Mouse (Mus musculus) layer of hippocampus, adult 11-12 months (tissue): ENCODE results near the gene Ahcyl2.
"Not testable (repeated sequence)": the region's sequence is repeated elsewhere in the genome, so short reads cannot be mapped to it uniquely, and the experiment has no call there.

ENCODE experiments used
- DNase-seq: peaks from one replicate; pipeline ENCODE4 v3.0.0; 2022; ENCODE audit warnings: low spot score

Ahcyl2 gene

DNA sequence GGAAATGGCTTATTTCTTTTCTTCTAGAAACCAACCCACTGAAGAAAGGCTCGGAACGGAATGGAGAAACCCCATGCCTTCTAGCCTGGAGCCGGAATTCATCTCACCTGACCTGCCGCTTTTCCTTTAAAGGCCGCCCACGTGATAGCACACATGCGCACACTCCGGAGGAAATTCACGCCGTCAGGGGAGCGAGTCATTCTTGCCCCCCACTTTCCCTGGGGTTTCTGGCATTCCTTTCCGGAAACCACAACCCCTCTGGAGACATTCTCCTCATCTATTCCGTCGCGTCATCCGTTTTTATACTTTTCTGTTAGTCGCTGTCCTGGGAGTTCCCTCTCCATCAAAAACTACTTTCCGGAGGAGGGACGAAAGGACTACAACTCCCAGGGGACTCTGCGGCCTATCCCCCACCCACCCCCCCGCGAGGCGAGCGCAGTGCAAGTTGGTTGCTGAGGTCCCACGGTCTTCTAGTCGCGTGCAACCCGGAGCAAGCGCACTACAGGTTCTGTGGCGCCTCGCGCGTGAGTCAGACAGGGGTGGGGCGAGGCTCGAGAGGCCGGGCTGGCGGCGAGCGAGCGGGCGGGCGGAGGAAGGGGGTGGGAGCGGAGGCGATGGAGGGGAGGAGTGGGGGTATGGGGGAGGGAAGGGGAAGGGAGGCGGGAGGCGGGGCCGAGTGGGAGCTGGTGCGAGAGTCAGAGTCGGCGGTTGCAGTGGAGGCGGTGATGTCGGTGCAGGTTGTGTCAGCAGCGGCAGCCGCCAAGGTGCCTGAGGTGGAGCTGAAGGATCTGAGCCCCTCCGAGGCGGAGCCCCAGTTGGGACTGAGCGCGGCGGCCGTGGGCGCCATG is at the start of gene Ahcyl2:
Gene Ahcyl2, plus strand, starts transcription at position 199 of the 848 bp plus-strand sequence.
- peak; percentile 96 for DNase-seq

GRCm38 (mm10) chr6:29718894-29719329 is 48.9 kb upstream of the Ahcyl2 start:
- DNase-seq: peak; percentile 66

DNA sequence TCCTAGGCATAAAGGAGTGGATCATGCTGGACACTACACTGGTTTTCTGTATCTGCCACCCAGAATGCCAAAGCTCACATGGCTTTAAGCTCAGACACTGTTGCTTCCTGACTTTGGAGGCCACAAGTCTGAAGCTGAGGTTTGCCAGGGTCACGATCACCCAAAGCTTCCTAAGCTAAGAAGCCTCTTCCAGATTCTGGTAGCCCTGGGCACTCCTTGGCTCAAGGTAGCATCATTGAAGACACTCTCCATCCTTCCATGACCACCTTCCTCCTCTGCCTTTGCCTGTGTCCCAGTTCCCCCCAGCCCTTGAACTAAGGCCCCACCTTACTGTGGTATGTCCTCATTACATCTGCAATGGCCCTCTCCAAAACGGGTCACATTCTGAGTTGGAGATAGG is 45.9 kb upstream of the Ahcyl2 start:
- no peak for DNase-seq

GRCm38 (mm10) chr6:29726576-29727200 is 41.1 kb upstream of the Ahcyl2 start:
- DNase-seq: no peak

GRCm38 (mm10) chr6:29728035-29728434 is 39.8 kb upstream of the Ahcyl2 start:
- DNase-seq: no peak

- no peak for DNase-seq
Measured at GRCm38 (mm10) chr6:29729491-29729890, 38.3 kb upstream of the Ahcyl2 start.

DNA sequence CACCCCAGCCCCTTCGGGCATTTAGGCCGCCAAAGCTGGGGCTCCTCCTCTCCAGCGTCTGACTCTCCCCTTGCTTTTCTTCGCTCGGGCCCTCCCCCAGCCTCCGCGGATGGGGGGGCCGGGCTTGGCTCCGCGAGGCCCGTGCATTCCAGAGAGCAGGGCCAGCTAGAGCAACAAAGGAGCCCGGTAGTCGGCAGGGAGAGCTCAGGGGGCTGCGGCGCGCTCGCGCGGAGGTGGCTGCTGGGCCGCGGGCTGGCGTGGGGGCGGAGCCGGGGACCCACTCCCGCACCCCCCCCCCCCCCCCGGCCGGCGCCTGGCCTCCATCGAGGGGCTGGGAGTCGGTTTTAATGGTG is 32.5 kb upstream of the Ahcyl2 start, which contains the start of gene Smo:
Gene Smo, plus strand, starts transcription at position 168 of the 353 bp plus-strand sequence.
- no peak for DNase-seq

- no peak for DNase-seq
Measured at GRCm38 (mm10) chr6:29735689-29736451, 31.9 kb upstream of the Ahcyl2 start.

DNA sequence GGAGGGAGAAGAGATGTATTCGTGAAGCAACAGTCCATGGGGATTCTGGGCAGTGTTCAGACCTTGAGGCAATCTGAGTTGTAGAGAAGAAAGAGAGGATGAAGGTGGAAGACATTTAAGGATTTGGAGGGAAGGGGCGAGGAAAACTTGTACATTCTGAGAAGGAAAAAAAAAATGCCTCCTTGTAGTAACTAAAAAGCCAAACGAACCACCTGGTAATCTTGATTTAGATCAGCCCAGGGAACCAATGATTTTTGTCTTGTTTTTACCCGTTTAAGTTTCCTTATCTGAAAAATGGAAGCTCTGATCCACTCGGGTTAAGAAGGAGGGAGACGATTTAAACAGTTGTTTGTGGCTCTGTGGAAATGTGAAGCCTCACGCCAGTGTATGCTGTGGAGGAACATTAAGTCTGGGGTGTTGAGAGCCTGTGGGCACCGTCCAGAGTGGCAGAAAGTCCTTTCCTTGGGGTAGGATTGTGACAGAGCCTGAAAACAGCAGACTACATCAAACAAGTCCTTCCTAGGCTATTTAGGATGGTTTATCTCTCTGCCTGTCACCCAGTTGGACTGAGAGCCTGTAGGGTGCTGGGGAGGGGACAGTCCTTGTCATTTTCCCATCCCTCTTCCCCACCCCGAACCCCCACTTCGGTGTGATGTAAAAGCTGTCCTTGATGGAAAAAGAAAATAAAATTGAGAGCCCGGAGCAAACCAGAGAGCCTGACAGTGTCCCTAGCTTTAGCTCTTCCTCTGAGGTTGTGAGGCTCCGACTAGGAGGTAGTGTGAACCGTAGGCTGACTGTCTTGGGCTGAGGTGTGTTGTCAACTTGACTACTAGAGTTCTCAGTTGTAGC is 31.0 kb upstream of the Ahcyl2 start:
- DNase-seq: no peak

- DNase-seq: peak; percentile 50
Measured at GRCm38 (mm10) chr6:29751466-29752152, 16.2 kb upstream of the Ahcyl2 start.

DNA sequence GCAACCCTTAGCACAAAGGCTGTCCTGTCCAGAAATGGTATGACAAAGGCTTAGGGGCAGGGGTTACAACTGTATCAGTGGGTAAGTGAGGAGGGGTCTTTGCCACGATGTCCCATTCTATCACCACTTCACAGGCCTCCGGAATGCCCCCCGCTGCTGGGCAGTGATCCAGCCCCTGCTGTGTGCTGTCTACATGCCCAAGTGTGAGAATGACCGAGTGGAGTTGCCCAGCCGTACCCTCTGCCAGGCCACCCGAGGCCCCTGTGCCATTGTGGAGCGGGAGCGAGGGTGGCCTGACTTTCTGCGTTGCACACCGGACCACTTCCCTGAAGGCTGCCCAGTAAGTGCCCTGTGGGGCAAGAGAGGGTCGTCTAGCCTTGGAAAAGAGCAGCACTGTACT is 14.5 kb upstream of the Ahcyl2 start:
- DNase-seq: no peak

DNA sequence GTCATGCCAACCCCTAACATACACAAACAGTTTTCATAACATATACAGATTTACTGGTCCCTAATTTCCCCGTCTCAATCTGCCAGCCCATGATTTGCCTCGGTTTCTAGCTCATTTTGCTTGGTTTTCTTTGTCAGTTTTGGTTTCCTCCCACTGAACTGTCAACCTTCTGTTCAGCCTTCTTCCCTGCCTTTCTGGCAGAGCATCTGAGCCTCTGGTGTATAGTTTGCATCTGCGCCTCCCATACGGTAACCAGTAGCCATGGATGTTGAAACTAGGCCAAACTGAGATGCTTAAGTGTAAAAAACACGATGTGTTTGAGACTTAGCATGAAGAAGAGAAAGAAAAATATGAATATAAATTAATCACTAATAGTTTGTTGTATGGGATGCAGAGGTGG is 11.8 kb upstream of the Ahcyl2 start:
- peak; percentile 64 for DNase-seq

DNA sequence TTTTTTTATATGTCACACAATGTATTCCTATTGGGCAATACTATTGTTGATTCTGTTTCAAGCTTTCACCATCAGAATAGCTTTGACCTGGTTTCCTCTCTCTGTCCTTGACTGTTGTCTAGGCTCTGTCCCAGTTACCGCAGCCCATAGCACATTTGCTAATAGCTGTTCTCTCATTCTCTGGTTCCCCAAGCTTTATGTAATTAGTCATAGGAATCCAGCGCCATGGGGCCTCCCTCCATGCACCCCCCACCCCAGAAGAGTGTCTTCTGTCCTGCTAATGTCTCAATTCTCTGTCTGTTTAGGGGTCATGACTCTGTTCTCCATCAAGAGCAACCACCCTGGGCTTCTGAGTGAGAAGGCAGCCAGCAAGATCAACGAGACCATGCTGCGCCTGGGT is 11.3 kb upstream of the Ahcyl2 start:
- DNase-seq: no peak

DNA sequence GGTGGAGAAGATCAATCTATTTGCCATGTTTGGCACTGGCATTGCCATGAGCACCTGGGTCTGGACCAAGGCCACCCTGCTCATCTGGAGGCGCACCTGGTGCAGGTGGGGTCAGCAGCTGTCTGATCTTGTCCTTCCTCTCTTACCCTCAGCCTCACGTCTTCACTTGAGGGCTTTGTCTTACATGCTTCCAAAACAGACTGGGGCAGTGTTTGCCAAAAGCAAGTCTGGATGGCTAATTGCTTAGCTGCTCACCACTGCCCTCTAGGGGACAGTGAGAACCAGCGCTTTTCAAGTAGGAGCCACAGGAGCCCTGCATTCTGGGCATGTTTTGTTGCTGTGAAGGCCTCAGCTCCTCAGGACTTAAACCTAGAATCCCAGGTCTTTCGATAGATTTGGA is 9.4 kb upstream of the Ahcyl2 start:
- DNase-seq: peak; percentile 80

- no peak for DNase-seq
Measured at GRCm38 (mm10) chr6:29759012-29759679, 8.7 kb upstream of the Ahcyl2 start.

- not testable (repeated sequence) for DNase-seq
Measured at GRCm38 (mm10) chr6:29760397-29760796, 7.4 kb upstream of the Ahcyl2 start.

GRCm38 (mm10) chr6:29761282-29761681 is 6.5 kb upstream of the Ahcyl2 start:
- DNase-seq: no peak

DNA sequence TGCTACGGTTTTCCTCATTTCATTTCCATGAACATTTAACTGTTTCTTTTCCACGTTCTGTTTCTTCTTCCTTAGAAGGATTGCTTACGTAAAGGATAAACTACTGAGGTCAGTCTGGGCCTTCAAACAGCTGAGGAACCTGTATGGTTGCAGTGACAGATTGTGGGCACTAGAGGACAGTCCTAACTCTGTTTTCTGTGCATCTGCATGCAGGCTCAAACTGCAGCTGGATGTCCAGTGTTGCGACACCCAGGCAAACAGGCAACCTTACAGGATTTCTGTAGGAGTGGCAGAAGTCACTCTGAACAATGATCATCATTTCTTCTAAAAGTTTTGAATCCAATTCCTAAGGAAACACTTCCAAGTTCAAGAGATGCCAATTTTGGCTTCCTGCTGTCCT is 5.3 kb upstream of the Ahcyl2 start:
- DNase-seq: no peak

DNA sequence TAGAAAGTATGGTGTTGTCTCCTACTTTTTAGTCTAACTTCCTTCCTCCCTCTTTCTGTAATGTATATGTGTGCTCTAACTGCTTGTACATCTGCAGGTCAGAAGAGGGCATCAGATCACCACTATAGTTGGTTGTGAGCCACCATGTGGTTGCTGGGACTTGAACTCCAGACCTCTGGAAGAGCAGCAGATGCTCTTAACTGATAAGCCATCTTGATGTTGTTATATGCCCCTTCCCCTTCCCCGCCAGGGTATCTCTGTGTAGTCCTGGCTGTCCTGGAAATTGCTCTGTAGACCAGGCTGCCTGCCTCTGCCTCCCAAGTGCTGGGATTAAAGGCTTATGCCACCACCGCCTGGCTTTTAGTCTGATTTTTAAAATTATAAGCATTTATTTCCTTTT is 937 bp upstream of the Ahcyl2 start:
- no peak for DNase-seq

- DNase-seq: peak; percentile 35
Measured at GRCm38 (mm10) chr6:29768791-29769441, 1.1 kb downstream of the Ahcyl2 start.
